Mouse (Mus musculus) fat pad, adult 2 months (tissue): Measurements from ENCODE around the gene Tnfsf9.
A peak's percentile ranks its signal among the peaks of the same experiment; 100 is the strongest.

Experiments
- DNase-seq: peaks from one replicate; pipeline ENCODE4 v3.0.0-alpha.2; 2011; ENCODE audit warnings: low read depth, low spot score; ENCODE audit errors: extremely low read depth

Tnfsf9 gene

DNA sequence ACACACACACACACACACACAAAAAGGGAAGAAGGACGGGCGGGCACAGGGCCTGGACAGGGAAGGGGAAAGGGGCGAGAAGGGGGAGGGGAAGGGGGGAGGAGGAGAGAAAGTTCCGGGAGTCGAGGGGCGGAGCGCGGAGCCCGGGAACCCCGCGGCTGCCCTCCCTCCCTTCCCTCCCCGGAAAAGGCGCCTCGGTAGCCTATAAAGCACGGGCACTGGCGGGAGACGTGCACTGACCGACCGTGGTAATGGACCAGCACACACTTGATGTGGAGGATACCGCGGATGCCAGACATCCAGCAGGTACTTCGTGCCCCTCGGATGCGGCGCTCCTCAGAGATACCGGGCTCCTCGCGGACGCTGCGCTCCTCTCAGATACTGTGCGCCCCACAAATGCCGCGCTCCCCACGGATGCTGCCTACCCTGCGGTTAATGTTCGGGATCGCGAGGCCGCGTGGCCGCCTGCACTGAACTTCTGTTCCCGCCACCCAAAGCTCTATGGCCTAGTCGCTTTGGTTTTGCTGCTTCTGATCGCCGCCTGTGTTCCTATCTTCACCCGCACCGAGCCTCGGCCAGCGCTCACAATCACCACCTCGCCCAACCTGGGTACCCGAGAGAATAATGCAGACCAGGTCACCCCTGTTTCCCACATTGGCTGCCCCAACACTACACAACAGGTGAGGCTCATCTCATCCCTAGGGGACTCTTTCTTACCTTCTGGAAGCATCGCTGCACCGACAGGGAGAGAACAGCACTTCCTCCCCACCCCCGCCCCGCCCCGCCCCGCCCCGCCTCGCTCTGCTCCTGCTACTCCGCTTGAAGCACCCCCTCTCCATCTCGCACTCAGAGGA is at the start of gene Tnfsf9:
Tnfsf9 (plus strand) TSS at position 145 of the 854 bp plus-strand sequence.
- DNase-seq: no peak

DNA sequence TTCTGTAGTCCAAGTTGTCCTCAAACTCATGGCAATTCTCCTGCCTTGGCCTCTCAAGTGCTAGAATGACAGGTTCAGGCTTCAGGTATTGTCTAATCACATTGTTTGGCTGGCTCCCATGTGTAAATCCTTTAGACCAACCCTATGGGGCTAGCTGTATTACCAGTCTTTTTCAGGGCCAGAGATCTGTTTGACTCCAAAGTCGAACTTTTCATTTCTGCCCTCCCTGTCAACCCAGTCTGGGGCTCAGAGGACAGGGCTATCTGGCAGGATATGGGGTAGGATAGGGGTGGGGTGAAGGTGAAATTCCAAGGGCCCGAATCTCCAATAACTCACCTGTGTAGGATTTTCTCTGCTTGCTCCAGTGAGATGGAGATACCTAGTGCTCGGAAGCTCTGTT is 48.9 kb upstream of the Tnfsf9 start:
- no peak for DNase-seq

DNA sequence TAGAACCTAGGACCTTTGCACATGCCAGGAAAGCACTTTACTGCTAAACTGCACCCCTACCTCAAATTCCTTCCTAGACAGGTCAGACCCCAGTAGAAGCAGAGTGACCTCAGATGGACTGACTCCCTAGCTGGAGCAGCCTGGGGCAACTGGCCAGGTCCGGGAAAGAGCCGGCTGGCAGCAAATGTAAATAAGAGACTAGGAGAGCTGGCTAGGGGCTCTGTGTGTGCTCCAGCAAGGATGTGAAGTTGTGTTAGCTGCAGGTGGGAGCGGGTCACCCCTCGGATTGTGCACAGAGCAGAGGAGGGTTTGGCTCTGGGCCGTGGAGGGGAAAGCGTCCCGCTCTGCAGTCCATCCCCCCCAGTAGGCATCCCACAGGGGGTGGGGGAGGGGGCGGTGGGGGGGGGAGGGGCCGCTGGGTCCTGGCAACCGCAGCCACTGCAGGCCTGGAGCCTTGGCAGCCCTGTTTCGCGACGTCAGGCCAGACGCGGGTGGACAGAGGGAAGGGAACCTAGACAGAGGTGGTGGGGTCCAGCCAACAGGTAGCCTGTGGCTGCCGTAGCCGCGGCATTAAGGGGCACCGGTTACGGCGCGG is 46.1 kb upstream of the Tnfsf9 start, which contains the start of gene Crb3:
Crb3 (plus strand) TSS at position 215 of the 595 bp plus-strand sequence.
- DNase-seq: no peak

DNA sequence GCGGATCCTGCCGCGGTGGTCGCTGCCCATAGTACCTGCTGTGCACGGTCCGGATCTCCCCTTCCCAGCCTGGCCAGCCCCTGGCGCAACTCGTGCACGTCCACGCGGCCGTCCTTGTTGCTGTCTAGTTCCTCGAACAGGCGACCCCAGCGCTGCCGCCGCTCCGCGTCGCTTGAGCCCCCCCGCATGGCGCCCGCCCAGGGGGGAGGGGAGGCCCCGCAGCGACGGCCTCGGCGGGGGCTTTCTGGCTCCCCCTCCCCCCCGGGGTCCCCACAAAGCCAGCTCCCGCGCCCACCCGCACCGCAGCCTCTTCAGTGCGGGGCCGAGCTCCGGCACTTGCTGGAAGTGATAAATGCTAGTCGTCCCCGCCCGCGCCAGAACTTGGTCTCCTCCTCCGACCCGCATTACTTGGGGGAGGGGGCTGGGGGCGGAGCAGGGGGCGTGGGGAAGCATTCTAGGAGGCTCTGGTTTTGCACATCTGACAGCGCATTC is 45.6 kb upstream of the Tnfsf9 start, which contains the start of gene Slc25a23:
Slc25a23 (minus strand) TSS at position 378 of the 492 bp plus-strand sequence.
- DNase-seq: no peak

DNA sequence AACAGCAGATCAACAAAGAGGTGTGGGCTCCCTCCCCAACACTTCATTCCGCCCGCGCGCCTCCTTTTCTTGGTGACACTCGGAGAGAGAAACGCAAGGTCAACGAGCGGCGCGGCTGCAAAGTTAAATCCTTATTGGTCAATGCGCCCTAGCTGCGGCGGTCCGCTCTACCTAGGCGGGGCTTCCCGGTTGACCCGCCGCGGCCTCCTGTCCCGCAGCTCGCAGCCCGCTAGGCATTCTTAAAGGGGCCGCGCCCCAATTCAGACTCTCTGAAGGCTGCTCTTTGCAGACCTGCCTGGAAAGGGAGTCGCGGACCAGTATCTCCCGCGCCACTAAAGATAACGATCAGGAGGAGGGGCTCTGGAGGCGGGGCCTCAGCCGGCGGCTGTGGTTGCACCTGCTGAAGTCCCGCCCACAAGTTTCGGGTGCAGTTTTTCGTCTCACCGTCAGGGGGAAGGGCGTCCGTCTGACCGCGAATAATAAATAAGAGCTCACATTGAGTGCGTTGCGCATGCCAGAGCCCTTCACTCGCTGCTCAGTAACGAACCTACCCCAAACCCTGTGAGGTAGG is 44.8 kb upstream of the Tnfsf9 start:
- DNase-seq: peak; percentile 66

DNA sequence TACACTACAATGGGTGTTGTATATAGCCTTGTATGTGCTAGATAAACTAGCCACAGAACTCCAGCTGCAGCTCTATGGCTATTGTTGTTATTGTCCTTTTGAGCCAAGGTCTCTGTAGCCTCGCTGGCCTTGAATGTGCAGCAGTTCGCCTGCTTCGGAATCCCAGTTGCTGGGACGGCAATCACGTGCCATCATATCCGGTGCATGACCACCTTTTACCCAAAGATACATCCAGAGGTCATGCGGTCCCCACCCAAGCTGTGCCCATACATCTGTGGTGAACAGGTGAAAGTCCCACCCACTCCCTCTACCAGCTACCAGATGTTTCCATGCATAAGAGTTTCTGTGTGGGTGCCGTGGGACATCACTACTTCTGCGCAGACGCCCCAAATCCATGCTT is 44.1 kb upstream of the Tnfsf9 start:
- no peak for DNase-seq

DNA sequence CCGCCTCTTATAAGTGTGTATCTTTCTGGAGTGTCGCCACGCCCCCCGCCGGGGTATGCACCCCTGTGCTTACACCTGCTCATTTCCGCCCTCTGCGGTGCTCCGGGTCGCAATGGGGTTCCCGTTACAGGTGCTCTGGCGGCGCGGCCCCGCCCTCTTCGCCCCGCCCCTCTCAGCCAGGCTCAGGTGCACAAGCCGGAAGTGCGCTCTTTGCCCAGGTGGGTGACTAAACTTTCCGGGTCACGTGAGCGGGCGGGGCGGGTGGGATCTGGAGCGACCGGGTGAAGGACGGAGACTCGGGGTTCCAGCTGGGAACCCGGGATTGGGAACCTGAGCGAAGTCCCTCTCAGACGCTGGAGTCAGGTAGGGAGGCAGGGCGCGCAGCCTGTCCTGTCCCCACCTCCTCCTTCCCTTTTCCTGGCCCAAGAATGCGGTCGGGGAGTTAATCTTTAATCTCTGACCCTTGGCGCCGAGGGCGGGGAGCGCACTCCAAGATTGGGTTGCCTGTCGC is 43.1 kb upstream of the Tnfsf9 start:
- no peak for DNase-seq

DNA sequence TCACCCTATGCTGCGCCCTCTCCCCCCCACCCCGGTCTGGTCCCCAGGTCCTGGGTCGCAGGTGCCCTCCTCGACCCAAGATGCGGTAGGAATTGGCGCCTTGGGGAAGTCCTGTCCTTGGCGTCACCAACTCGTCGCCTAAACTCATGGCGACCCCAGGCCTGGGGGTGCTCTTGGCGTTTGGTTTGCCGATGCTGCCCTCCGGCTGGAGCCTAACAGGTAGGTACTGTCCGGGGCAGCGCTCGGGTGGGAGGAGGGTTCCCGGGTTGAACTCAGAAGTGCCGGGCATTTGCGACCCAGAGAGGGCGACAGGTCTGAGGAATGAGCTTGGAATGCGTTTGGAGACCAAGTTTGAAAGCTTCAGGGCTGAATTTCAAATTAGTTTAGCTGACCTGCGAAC is 42.6 kb upstream of the Tnfsf9 start:
- no peak for DNase-seq

DNA sequence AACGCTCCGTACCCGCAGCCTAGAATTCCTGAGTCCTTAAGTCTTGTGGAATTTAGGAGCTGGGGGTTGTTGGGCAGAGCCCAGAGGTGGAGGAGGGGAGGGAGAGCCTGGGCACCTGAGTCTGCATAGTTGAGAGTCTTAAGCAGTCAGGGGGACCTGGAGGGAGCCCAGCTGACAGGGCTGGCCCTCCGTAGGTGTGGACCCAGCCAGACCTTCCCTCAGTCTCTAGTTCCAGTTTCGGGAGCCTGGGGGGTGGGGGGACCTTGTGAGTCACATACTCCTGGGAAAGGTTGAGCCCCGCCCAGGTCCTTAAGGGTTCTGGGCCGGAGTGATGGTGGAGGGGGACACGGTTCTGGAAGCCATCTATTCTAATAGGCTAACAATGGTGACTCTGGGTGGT is 42.1 kb upstream of the Tnfsf9 start:
- DNase-seq: no peak

DNA sequence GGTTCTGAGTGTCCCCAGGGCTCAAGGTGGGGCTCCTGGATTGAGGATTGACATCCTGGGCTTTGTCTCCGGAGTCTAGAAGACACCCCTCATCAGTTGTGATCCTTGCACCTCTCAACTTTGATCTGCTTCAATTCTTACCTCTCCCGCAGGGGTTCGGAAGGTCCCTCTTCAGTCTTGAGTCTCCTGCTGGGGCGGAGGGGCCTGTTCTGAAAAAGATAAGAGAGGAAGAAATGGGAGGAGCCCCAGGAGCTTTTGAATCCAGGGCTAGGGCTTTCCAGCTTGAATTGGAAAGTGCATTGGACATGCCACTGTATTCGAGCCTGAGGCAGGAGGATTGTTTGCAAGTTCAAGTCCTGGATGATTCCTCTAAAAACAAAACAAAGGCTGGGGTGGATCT is 38.2 kb upstream of the Tnfsf9 start:
- DNase-seq: no peak

DNA sequence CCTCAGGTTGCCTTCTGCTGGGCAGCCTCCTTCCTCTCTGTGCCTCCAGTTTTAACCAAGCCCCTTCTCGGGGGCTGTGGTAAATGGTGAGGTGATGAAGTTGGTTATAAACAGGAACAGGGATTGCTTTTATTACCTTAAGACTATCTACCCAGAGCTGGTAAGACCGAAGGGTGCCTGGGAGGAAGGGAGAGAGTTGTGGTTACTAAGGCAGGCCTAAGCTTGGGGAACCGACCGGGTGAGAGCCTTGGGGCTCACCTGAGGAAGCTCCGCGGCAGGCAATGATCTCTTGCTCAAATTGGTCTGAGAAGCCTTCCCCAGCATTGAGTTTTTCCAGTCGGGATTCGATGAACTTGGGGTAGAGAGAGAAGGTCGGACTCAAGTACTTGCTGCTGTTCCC is 34.9 kb upstream of the Tnfsf9 start:
- no peak for DNase-seq

DNA sequence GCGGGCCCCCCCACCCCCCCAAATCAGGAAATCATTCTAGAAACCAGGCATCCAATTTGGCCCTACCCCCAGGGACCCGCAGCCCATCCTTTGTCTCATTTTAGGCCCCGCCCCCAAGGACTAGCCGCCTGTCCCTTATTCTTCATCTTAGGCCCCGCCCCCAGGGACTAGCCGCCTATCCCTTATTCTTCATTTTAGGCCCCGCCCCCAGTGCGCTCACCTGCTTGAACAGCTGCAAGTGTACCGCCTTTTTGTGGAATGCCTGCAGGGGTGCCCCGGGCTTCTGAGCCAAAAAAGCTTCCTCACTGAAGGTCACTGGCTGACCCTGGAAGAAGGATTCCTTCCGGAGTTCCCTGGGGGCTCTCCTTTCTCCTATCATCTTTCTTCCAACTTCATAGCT is 34.4 kb upstream of the Tnfsf9 start:
- DNase-seq: no peak

DNA sequence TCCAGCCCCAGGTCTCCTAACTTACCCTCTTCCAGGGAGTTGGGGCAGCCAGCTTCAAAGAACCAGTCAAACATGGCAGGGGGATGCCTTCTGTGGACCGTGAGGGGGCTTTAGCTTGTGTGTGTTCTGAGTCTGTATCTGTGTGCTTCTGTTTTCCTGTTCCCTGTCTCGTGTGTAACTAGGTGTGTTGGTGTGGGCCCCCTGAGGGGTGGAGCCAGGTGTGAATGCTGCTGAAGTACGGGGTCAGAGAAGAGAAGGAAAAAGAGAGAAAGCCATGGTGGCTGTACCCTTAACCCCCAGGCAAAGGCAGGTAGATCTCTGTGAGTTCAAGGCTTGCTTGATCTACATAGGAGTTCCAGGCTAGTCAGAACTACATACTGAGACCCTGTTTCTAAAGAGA is 28.2 kb upstream of the Tnfsf9 start:
- no peak for DNase-seq

DNA sequence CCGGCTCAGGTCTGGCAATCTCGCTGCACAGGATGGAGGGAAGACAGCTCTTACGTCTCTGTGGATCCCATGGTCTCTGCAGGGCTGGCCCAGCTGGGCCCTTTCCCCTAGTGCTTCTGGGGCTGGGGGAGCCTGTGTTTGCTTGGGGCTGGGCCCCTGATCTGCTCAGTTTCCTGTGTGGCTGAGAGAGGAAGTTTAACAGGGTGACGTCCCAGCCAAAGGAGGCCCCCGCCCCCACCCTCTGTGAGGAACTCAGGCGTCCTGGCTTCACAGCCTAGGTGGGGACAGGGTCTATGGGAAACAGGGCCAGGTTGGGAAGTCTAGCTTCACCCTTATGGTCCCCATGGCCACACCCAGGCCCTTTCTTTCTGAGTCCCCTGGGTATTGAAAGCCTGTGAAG is 26.8 kb upstream of the Tnfsf9 start, which contains the start of gene Dennd1c:
Dennd1c (minus strand) TSS at position 179 of the 400 bp plus-strand sequence.
- DNase-seq: no peak

DNA sequence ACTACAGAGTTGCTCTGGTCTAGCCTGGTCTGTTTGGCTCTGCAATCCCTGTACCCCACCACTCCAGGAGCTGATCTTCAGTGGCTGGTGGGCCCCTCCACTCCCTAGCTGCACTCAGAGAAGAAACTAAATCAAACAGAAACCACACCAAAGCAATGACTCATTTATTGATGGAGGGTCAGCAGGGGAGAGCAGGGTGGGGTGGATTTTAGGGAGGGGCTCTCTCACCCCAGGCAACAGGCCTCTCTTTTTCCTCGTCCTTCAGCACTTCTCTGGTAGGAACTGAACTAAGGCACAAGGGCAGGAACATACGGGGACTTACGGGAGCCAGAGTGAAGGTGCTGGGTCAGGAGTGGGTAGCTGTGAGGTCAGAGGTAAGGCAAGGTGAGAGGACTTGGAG is 25.2 kb upstream of the Tnfsf9 start:
- DNase-seq: no peak

DNA sequence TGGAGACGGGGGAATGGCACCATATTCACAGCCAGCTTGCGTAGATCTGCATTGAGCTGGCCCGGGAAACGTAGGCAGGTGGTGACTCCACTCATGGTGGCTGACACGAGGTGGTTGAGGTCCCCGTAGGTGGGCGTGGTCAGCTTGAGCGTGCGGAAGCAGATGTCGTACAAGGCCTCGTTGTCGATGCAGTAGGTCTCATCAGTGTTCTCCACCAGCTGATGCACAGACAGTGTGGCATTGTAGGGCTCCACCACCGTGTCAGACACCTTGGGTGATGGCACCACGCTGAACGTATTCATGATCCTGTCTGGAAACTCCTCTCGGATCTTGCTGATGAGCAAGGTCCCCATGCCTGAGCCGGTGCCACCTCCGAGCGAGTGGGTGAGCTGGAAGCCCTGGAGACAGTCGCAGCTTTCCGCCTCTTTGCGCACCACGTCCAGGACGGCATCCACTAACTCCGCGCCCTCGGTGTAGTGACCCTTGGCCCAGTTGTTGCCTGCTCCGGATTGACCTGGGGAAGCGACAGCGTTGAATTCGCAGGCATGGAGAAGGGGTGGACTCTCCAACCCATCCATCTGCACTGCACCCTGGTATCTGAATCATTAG is 23.8 kb upstream of the Tnfsf9 start:
- no peak for DNase-seq

DNA sequence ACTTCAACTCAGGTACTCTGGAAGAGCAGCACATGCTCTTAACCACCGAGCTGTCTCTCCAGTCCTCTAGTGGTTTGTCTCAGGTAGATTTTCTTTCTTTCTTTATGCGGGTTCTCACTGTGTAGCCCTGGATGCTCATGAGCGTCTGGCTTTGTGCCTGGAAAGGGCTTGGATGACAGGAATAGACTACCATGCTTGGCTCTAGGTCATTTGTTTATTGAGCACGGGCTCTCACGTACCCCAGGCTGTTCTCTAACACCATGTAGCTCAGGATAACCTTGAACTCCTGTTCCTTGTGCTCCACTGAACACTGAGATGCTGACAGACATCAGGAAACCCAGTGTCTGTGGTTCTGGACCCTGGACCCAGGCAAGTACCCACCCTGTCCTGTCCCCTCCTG is 22.6 kb upstream of the Tnfsf9 start:
- DNase-seq: no peak

DNA sequence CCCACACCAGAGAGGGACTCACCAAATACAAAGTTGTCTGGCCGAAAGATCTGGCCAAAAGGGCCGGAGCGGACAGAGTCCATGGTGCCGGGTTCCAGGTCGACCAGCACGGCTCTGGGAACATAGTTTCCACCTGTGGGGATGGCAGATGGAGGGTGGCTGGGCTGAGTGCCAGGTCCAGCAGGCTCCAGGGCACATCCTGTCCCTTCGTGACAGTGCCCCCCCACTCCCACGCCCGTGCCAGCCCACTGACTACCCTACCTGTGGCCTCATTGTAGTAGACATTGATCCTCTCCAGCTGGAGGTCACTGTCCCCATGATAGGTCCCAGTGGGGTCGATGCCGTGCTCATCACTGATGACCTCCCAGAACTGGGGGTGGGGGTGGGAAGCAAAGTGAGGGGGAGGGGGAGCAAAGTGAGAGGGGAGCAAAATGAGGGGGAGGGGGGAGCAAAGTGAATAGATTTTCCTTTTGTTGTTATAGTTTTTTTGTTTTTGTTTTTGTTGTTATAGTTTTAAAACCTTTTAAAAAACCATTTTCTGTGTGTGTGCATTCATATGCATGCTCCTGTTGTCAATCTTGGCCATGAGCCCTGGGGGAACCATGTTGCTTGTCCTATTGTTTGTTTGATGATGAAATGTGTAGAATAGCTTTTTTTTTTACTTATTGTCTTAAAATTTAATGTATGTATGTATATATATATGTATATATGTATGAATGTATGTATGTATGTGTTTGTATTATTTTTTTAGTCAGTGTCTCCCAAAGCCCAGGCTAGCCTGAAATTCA is 19.0 kb upstream of the Tnfsf9 start:
- no peak for DNase-seq

DNA sequence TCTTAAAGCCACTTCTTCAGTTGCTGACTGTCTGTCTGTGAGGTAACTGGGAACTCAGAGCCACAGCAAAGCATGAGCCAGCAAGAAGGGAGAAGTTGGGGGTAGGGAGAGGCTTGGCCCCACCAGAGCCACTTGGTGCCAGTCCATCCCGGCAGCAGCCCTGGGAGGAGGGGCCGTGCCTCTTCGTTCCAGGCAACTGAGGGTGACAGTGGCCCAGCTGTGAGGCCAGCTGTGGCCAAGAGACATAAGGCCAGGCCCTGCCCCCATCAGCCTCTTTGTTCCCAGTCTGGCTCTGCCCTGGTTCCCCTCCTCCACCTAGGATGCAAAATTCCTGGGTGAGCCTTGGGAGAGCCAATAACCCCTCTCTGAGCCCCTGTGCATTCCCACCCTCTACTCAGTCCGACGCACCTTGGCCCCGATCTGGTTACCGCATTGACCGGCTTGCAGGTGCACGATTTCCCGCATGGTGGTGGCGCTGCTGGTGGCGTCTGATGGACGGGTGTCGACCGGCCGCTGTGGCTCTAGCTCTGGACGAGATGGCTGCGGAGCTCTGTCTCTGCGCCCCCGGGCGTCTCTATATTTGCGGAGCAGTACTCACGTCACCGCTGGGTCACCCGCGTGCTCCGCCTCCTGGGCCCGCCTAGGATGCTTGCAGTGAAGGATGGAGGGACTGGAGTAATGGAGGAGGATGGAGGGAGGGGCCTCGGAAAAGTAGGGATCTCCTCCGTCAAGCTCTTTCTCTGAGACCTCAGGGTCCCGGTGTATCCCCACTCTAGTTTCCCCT is 17.9 kb upstream of the Tnfsf9 start, which contains the start of gene Tubb4a:
Tubb4a (minus strand) TSS at position 734 of the 784 bp plus-strand sequence.
- DNase-seq: no peak

DNA sequence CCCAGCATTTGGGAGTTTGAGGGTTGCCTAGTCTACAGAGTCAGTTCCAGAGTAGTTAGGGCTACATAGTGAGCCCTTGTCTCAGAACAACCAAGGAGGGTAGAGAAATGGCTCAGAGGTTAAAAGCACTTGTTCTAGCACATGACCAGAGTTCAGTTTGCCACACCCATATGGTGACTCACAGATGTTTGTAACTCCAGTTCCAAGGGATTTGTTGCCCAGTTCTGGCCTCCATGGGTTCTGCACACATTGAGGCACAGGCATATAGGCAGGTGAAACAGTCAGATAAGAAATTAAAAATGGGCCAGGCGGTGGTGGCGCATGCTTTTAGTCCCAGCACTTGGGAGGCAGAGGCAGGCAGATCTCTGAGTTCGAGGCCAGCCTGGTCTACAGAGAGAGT is 10.9 kb upstream of the Tnfsf9 start:
- no peak for DNase-seq
